Mouse (Mus musculus): ENCODE data around the gene Gstcd. TPM values are rescaled to one million over a fixed set of nuclear protein-coding genes. Genes with fewer than 3 reads are reported as not detected.

Gene Gstcd
- 4.8 and 6.9 TPM in 2 replicates for polyA plus RNA-seq (2012; ENCODE audit: low replicate concordance)

DNA sequence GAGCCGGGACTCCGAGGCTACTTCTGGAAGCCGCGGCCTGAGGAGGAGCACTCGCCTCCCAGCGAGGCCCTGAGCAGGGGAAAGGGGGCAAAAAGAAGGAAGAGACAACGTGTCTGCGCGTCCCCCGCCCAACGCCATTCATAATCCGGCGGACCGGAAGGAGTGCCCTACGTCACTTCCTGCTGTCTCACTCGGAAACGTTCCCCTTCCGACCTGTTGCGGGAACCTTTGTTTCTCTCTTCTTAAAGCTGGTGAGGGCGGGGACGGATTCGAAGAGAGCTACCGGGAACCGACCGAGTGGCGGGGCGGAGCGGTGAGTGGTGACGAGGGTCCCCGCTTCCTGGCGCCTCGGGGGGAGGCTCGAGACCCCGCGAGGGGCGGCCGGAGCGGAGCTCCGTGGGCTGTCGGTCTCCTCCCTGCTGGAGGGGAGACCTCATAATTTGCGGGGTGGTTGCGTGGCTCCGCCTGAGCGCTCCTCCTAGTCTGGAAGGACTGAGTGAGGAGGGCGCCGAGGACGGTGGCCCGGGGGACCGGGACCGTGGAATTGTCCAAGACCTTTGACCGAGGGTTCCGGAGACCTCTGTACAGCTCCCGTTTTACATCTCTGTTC is at the start of gene Gstcd, which contains the start of gene Ints12:
TSS of gene Gstcd (minus strand) at position 370 of the 610 bp plus-strand sequence.
TSS of gene Ints12 (plus strand) at position 177 of the 610 bp plus-strand sequence.

GRCm38 (mm10) chr3:132949791-132950528 is 141.9 kb downstream of the Gstcd start, which contains the start of gene Npnt:
Gene Npnt (minus strand): TSS chr3:132950291.

Other genes starting within 250 kb of the Gstcd start
- gene Npnt, start 141.7 kb downstream of the Gstcd start, polyA plus RNA-seq (2012; ENCODE audit: low replicate concordance) = 0.24 and 1.00 TPM in 2 replicates
- 1.6 and 2.3 TPM in 2 replicates for gene Ints12, start 193 bp downstream of the Gstcd start, polyA plus RNA-seq (2012; ENCODE audit: low replicate concordance)
- gene Arhgef38, start 142.9 kb upstream of the Gstcd start, polyA plus RNA-seq (2012; ENCODE audit: low replicate concordance) = not detected in 2 replicates
- gene Ppa2, start 218.1 kb upstream of the Gstcd start, polyA plus RNA-seq (2012; ENCODE audit: low replicate concordance) = 18.5 and 21.3 TPM in 2 replicates